Mouse (Mus musculus) ES-Bruce4 (cell line): ENCODE data around the gene 4930432K21Rik. TPM values are rescaled to one million over a fixed set of nuclear protein-coding genes. Genes with fewer than 3 reads are reported as not detected.

ENCODE experiments used
- H3K27ac ChIP-seq: 2 replicates; pipeline ENCODE4 v1.5.1; 2012; ENCODE audit warnings: low read length, inconsistent platforms; ENCODE audit not compliant: insufficient read depth
- H3K27me3 ChIP-seq: 2 replicates; pipeline ENCODE4 v1.6.1; 2012; ENCODE audit warnings: mild to moderate bottlenecking, low read length, inconsistent platforms; ENCODE audit not compliant: control insufficient read depth, poor library complexity, insufficient read depth, severe bottlenecking
- H3K36me3 ChIP-seq: 2 replicates; pipeline ENCODE4 v1.6.1; 2012; ENCODE audit warnings: inconsistent platforms, mild to moderate bottlenecking, low read length, moderate library complexity; ENCODE audit not compliant: control insufficient read depth, poor library complexity, insufficient read depth, severe bottlenecking
- H3K4me1 ChIP-seq: one replicate; pipeline ENCODE4 v1.8.1; 2011; ENCODE audit warnings: low read length; ENCODE audit not compliant: control insufficient read depth, insufficient read depth
- H3K4me3 ChIP-seq: 2 replicates; pipeline ENCODE4 v1.5.1; 2011; ENCODE audit warnings: low read depth, mild to moderate bottlenecking, low read length
- H3K9ac ChIP-seq: 2 replicates; pipeline ENCODE4 v1.6.1; 2012; ENCODE audit warnings: low read depth, mild to moderate bottlenecking, inconsistent platforms; ENCODE audit not compliant: poor library complexity, severe bottlenecking
- H3K9me3 ChIP-seq: replicated peaks from 2 replicates; pipeline ENCODE4 v1.6.1; 2012; ENCODE audit warnings: mild to moderate bottlenecking, low read length, inconsistent platforms; ENCODE audit not compliant: control insufficient read depth, poor library complexity, insufficient read depth, severe bottlenecking
- CTCF ChIP-seq: IDR thresholded peaks from one replicate; pipeline ENCODE4 v1.8.1; 2011; ENCODE audit warnings: low read depth, low read length
- EP300 ChIP-seq: IDR thresholded peaks from 2 replicates; pipeline ENCODE4 v1.6.1; 2011; ENCODE audit warnings: low read depth, low read length; ENCODE audit not compliant: insufficient read depth
- POLR2A ChIP-seq: IDR thresholded peaks from one replicate; pipeline ENCODE4 v1.8.1; 2011; ENCODE audit warnings: low read length; ENCODE audit not compliant: insufficient read depth
- polyA plus RNA-seq: library from polyadenylated mRNA; stranded (reverse); fragments of >200 nt; gene quantifications from 2 replicates; pipeline ENCODE4 v1.2.4, GENCODE M21; 2011; ENCODE audit warnings: low read depth; ENCODE audit not compliant: missing spikeins, insufficient read depth, insufficient read length

4930432K21Rik gene
- polyA plus RNA-seq, 1 experiment: 4.7 TPM

- Histone ChIP-seq H3K9me3 (no peaks in the 10 kb centered on the region), H3K27ac (no peak within 1 kb of the TSS), H3K27me3 (no peaks in the 10 kb centered on the region), H3K4me3 (no peak within 1 kb of the TSS), H3K9ac (no peak within 1 kb of the TSS), H3K4me1 (no peaks in the 10 kb centered on the region), H3K36me3 (no peaks in the 10 kb centered on the region)
- TF ChIP-seq EP300 (no peak), POLR2A (no peak), CTCF (no peak)
These were observed 22.2 kb upstream of the 4930432K21Rik start, which contains the start of gene Podnl1 for GRCm38 (mm10) chr8:84125656-84126055. Podnl1 (plus strand) TSS chr8:84125989.

- Histone ChIP-seq H3K27ac (no peak overlapping the region), H3K9me3 (no peaks in the 10 kb centered on the region), H3K9ac (no peak overlapping the region), H3K27me3 (no peaks in the 10 kb centered on the region), H3K4me3 (no peak overlapping the region), H3K36me3 (no peaks in the 10 kb centered on the region), H3K4me1 (no peaks in the 10 kb centered on the region)
- TF ChIP-seq EP300 (no peak), CTCF (no peak), POLR2A (no peak)
These were observed 21.1 kb upstream of the 4930432K21Rik start for GRCm38 (mm10) chr8:84126742-84127141.

- Histone ChIP-seq H3K4me3 (no peak overlapping the region; the same call in 1 of the 2 replicates), H3K4me1 (no peaks in the 10 kb centered on the region), H3K9me3 (no peaks in the 10 kb centered on the region), H3K36me3 (peaks cover under 1% of the 10 kb centered on the region; the same call in 1 of the 2 replicates), H3K27ac (no peak overlapping the region), H3K27me3 (no peaks in the 10 kb centered on the region), H3K9ac (peak overlapping the region; percentile 19; the same call in 1 of the 2 replicates)
- no peak for TF ChIP-seq CTCF
- no peak for TF ChIP-seq POLR2A
- TF ChIP-seq EP300: no peak
These were observed 20.5 kb upstream of the 4930432K21Rik start for GRCm38 (mm10) chr8:84127202-84127901.

- no peaks in the 10 kb centered on the region for H3K27me3 ChIP-seq
- no peaks in the 10 kb centered on the region for H3K4me1 ChIP-seq
- no peak overlapping the region for H3K4me3 ChIP-seq
- H3K27ac ChIP-seq: no peak overlapping the region
- H3K36me3 ChIP-seq: peaks cover 10% of the 10 kb centered on the region
- no peak overlapping the region for H3K9ac ChIP-seq
- TF ChIP-seq EP300 (no peak), CTCF (no peak), POLR2A (no peak)
- no peaks in the 10 kb centered on the region for H3K9me3 ChIP-seq
These were observed 19.5 kb upstream of the 4930432K21Rik start for GRCm38 (mm10) chr8:84128277-84128676.

- Histone ChIP-seq H3K36me3 (peaks cover 27% of the 10 kb centered on the region), H3K27me3 (no peaks in the 10 kb centered on the region), H3K4me3 (peak overlapping the region; percentile 43), H3K9ac (peak overlapping the region; percentile 29), H3K27ac (no peak overlapping the region), H3K9me3 (no peaks in the 10 kb centered on the region), H3K4me1 (no peaks in the 10 kb centered on the region)
- no peak for TF ChIP-seq POLR2A
- TF ChIP-seq CTCF: no peak
These were observed 17.0 kb upstream of the 4930432K21Rik start for GRCm38 (mm10) chr8:84130806-84131205.

GRCm38 (mm10) chr8:84132225-84132624 lies 15.6 kb upstream of the 4930432K21Rik start:
- H3K27me3 ChIP-seq: no peaks in the 10 kb centered on the region
- H3K36me3 ChIP-seq: peaks cover 39% of the 10 kb centered on the region
- no peak for TF ChIP-seq POLR2A
- TF ChIP-seq EP300: no peak

More at GRCm38 (mm10) chr8:84132225-84132624, 15.6 kb upstream of the 4930432K21Rik start:
- Histone ChIP-seq H3K9me3 (no peaks in the 10 kb centered on the region), H3K4me1 (no peaks in the 10 kb centered on the region), H3K4me3 (no peak overlapping the region), H3K9ac (no peak overlapping the region), H3K27ac (no peak overlapping the region)
